Comparison of ENCODE assay signal across 24 mouse cellular contexts in the genomic region with DNA sequence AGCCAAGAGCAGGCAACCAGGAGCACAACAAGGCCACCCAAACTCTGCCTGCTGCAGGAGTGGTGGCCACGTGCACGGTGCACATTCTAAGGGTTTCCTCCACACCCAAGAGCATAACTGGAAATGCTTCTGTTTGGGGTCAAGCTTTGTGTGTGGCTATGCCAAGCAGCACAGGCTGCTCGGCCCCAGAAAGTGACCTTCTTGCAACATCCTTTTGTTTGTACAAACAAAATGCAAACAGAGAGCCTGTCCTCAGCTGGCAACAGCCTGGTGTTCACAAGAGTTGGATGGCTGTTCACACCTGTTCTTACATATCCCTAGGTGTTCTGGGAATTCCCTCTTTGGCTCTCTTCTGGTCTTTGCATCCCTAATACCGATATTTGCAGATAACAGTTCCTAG.
DNase-seq lines count a peak whose midpoint lies in the region; ATAC-seq and TF ChIP-seq lines count a peak whose summit lies in the region.
"Had no signal": no experiment of that assay in that cellular context is flagged by ENCODE, and none has a peak within 500 bp of the region (broad histone marks: within the 10 kb centered on the region; RNA-seq: fewer than 3 reads in every experiment).

No protein-coding gene starts in this region.

- no peak for TF ChIP-seq CTCF in lung, postnatal 0 days (IDR thresholded peaks at IDR 0.05)

- ATAC-seq in liver, embryonic 16.5 days (ENCODE audit: low read depth) = peak; percentile 47; the same call in 1 of the 2 replicates
- ATAC-seq in forebrain, embryonic 16.5 days = no peak
- ATAC-seq in lung, postnatal 0 days = no peak
- ATAC-seq: CD4-positive, CD25-positive, alpha-beta regulatory T cell, adult 4 months; forebrain, embryonic 14.5 days; hindbrain, postnatal 0 days; inflammation-experienced regulatory T-cells, adult 6 months had no signal

- no peaks in the 10 kb centered on the region; the same call in 1 of the 2 replicates for H3K27me3 ChIP-seq in liver, embryonic 16.5 days (ENCODE audit: control insufficient read depth, insufficient read depth, low read depth, low read length)
- 0 out of 2 replicates have a peak, but pooled peaks cover 9% of the 10 kb centered on the region for H3K27me3 ChIP-seq in limb, embryonic 10.5 days (ENCODE audit: low read depth, poor library complexity, severe bottlenecking)
- H3K27me3 ChIP-seq in forebrain, embryonic 16.5 days (replicated peaks; ENCODE audit: control insufficient read depth, insufficient read depth, low read length) = no peaks in the 10 kb centered on the region
- no peaks in the 10 kb centered on the region for H3K27me3 ChIP-seq in lung, postnatal 0 days (replicated peaks; ENCODE audit: insufficient read depth, low read length)
- H3K27me3 ChIP-seq: heart, embryonic 13.5 days had no signal

- TF ChIP-seq EP300 in lung, postnatal 0 days (IDR thresholded peaks at IDR 0.05) = no peak

- H3K4me1 ChIP-seq in liver, embryonic 16.5 days (ENCODE audit: control insufficient read depth, low read depth, low read length) = no peaks in the 10 kb centered on the region
- peaks cover 18% of the 10 kb centered on the region for H3K4me1 ChIP-seq in limb, embryonic 10.5 days
- H3K4me1 ChIP-seq in forebrain, embryonic 16.5 days (replicated peaks; ENCODE audit: control insufficient read depth, insufficient read depth, low read length) = no peaks in the 10 kb centered on the region
- H3K4me1 ChIP-seq in lung, postnatal 0 days (ENCODE audit: insufficient read depth, low read depth, low read length) = no peaks in the 10 kb centered on the region
- H3K4me1 ChIP-seq: forebrain, embryonic 10.5 days; heart, embryonic 10.5 days; heart, embryonic 13.5 days had no signal

- DNase-seq in liver (no peak), ZHBTc4 (ENCODE audit: low read depth, low spot score) (peak; percentile 15)
- peak; percentile 35 for DNase-seq in limb, embryonic 10.5 days (ENCODE audit: low spot score)
- DNase-seq in lung, postnatal 0 days (ENCODE audit: low spot score) = no peak
- DNase-seq: adrenal gland, postnatal 10 days; adrenal gland, postnatal 36 days; cerebellum, adult 18-20 months; cerebellum, adult 9-10 months; cerebellum, postnatal 25 days; gastrocnemius, postnatal 10 days; gastrocnemius, postnatal 36 days; heart, adult 2 months; heart, postnatal 14 days; heart, postnatal 4 days had no signal

- H3K36me3 ChIP-seq in liver, embryonic 16.5 days (ENCODE audit: control insufficient read depth, insufficient read depth) = no peaks in the 10 kb centered on the region
- H3K36me3 ChIP-seq in limb, embryonic 10.5 days = no peaks in the 10 kb centered on the region
- no peaks in the 10 kb centered on the region for H3K36me3 ChIP-seq in forebrain, embryonic 16.5 days (ENCODE audit: control insufficient read depth, insufficient read depth)
- no peaks in the 10 kb centered on the region for H3K36me3 ChIP-seq in lung, postnatal 0 days (ENCODE audit: insufficient read depth, low read length)
- H3K36me3 ChIP-seq: forebrain, embryonic 10.5 days; heart, embryonic 10.5 days; heart, embryonic 13.5 days had no signal

- no peak overlapping the region for H3K9ac ChIP-seq in liver, embryonic 16.5 days (ENCODE audit: low read depth, low read length)
- no peak overlapping the region for H3K9ac ChIP-seq in forebrain, embryonic 16.5 days (replicated peaks; ENCODE audit: low read depth, low read length)
- no peak overlapping the region for H3K9ac ChIP-seq in lung, postnatal 0 days (replicated peaks; ENCODE audit: low read depth)
- H3K9ac ChIP-seq: heart, embryonic 13.5 days; hindbrain, embryonic 14.5 days had no signal

- no peak overlapping the region for H3K27ac ChIP-seq in liver, embryonic 16.5 days (ENCODE audit: low read length)
- H3K27ac ChIP-seq in limb, embryonic 10.5 days = no peak overlapping the region
- H3K27ac ChIP-seq in forebrain, embryonic 16.5 days (ENCODE audit: low read length) = no peak overlapping the region
- H3K27ac ChIP-seq in lung, postnatal 0 days (ENCODE audit: low read length) = no peak overlapping the region
- H3K27ac ChIP-seq: forebrain, embryonic 10.5 days; heart, adult 2 months; heart, embryonic 10.5 days; heart, embryonic 13.5 days; hindbrain, embryonic 14.5 days; hindbrain, postnatal 0 days had no signal

- no peaks in the 10 kb centered on the region for H3K9me3 ChIP-seq in liver, embryonic 16.5 days (replicated peaks; ENCODE audit: control insufficient read depth, low read length)
- H3K9me3 ChIP-seq in limb, embryonic 10.5 days (replicated peaks) = no peaks in the 10 kb centered on the region
- no peaks in the 10 kb centered on the region for H3K9me3 ChIP-seq in forebrain, embryonic 16.5 days (ENCODE audit: control insufficient read depth, low read length)
- no peaks in the 10 kb centered on the region for H3K9me3 ChIP-seq in lung, postnatal 0 days (ENCODE audit: low read length)
- H3K9me3 ChIP-seq: forebrain, embryonic 10.5 days; heart, embryonic 10.5 days; heart, embryonic 13.5 days had no signal

- H3K4me3 ChIP-seq in liver, embryonic 16.5 days (ENCODE audit: low read depth, low read length) = no peak overlapping the region
- H3K4me3 ChIP-seq in limb, embryonic 10.5 days = no peak overlapping the region
- H3K4me3 ChIP-seq in forebrain, embryonic 16.5 days (replicated peaks; ENCODE audit: low read length) = no peak overlapping the region
- H3K4me3 ChIP-seq in lung, postnatal 0 days (ENCODE audit: low read depth, low read length) = no peak overlapping the region
- H3K4me3 ChIP-seq: forebrain, embryonic 10.5 days; heart, adult 2 months; heart, embryonic 10.5 days; heart, embryonic 13.5 days had no signal

- no peak overlapping the region for H3K4me2 ChIP-seq in liver, embryonic 16.5 days (ENCODE audit: low read depth, low read length)
- no peak overlapping the region for H3K4me2 ChIP-seq in forebrain, embryonic 16.5 days (ENCODE audit: low read length)
- H3K4me2 ChIP-seq in lung, postnatal 0 days (replicated peaks; ENCODE audit: low read depth, low read length) = no peak overlapping the region
- H3K4me2 ChIP-seq: heart, embryonic 13.5 days; hindbrain, embryonic 14.5 days had no signal

- 41% methylated on average over 4 of the region's 4 CpGs for WGBS in liver, embryonic 16.5 days (ENCODE audit: insufficient replicate concordance)
- WGBS in limb, embryonic 10.5 days = 50% methylated on average over 4 of the region's 4 CpGs
- 92% methylated on average over 4 of the region's 4 CpGs for WGBS in forebrain, embryonic 16.5 days
- 48% methylated on average over 4 of the region's 4 CpGs for WGBS in lung, postnatal 0 days

Comparison
In these comparisons a context has a peak if more than half of its experiments do, and no peak if none do; other contexts are left out.
1. DNase-seq: peak in ZHBTc4 (single experiment) and limb, embryonic 10.5 days (single experiment); none in liver (single experiment) and lung, postnatal 0 days (single experiment).